Mouse (Mus musculus) forebrain, embryonic 15.5 days (tissue): ENCODE measurements around the gene Gja4. TPM values are rescaled to one million over a fixed set of nuclear protein-coding genes. Genes with fewer than 3 reads are reported as not detected.

Source experiments
- ATAC-seq: fragments of 200-750 bp; cut with Nextera tagmentation; replicated peaks from 2 replicates; pipeline ENCODE4 v1.8.0; 2017; ENCODE audit warnings: mild to moderate bottlenecking, moderate TSS enrichment, moderate library complexity
- H3K27ac ChIP-seq: fragments of 300-500 bp; sonication (generic); replicated peaks from 2 replicates; pipeline ENCODE4 v1.5.1; 2015; ENCODE audit warnings: mild to moderate bottlenecking, inconsistent platforms
- H3K27me3 ChIP-seq: fragments of 300-500 bp; sonication (generic); 2 replicates; pipeline ENCODE4 v1.6.1; 2015; ENCODE audit warnings: inconsistent platforms
- H3K36me3 ChIP-seq: fragments of 300-500 bp; sonication (generic); 2 replicates; pipeline ENCODE4 v1.6.1; 2015; ENCODE audit warnings: mild to moderate bottlenecking, inconsistent platforms
- H3K4me1 ChIP-seq: fragments of 300-500 bp; sonication (generic); 2 replicates; pipeline ENCODE4 v1.6.1; 2015; ENCODE audit warnings: inconsistent platforms
- H3K4me2 ChIP-seq: fragments of 300-500 bp; sonication (generic); replicated peaks from 2 replicates; pipeline ENCODE4 v1.6.1; 2015; ENCODE audit warnings: mild to moderate bottlenecking, inconsistent platforms
- H3K4me3 ChIP-seq: fragments of 300-500 bp; sonication (generic); 2 replicates; pipeline ENCODE4 v1.5.1; 2015; ENCODE audit warnings: mild to moderate bottlenecking, inconsistent platforms
- H3K9ac ChIP-seq: fragments of 300-500 bp; sonication (generic); replicated peaks from 2 replicates; pipeline ENCODE4 v1.6.1; 2015; ENCODE audit warnings: mild to moderate bottlenecking, inconsistent platforms
- H3K9me3 ChIP-seq: fragments of 300-500 bp; sonication (generic); 2 replicates; pipeline ENCODE4 v1.6.1; 2016; ENCODE audit warnings: inconsistent platforms
- WGBS: fragments of 180-500 bp; shearing (Covaris S2); methylation state at CpG from one replicate; pipeline ENCODE4 v1.1.7; 2015; ENCODE audit warnings: mixed read lengths; 5-methylcytosine and 5-hydroxymethylcytosine counted together
- polyA plus RNA-seq: library from polyadenylated mRNA; unstranded; fragments of >200 nt; fragmentation: Nextera tagmentation; extraction: Ambion mirVana; gene quantifications from 2 replicates; pipeline ENCODE4 v1.2.1, GENCODE M21; 2015

Gja4 gene
- polyA plus RNA-seq, 1 experiment from 2014 or later: 13.3 TPM

DNA sequence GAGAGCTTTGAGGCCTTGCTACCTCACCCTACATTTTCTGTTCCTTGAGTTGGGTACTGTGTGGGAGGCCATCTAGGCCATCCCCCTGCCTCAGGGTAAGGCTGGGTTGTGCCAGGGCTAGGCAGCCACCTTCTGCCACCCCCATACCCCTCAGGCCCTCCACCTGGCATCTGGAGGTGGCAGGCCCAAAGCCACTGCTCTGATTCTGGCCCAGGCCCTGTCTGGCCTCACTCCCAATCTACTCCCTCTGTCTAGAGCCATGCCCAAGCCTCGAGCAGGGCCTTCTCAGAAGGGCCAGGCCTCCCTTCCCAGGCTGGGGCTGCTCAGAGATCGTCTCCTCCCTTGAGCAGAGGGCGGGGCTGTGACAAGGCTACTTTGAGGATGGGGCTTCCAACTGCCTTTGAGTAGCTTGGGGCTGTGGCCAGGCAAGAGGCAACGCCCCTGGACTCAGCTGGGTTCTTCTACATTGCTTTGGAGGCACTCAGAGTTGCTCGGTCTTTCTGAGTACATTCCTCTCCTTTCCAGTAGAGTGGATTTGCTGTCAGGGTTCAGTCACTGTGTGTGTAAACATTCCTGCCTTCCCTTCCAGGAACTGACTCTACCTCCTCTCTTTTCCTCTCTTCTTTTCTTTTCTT is 21.1 kb upstream of the Gja4 start:
- H3K27me3 ChIP-seq: peaks cover 23% of the 10 kb centered on the region
- H3K4me3 ChIP-seq: no peak overlapping the region
- no peaks in the 10 kb centered on the region for H3K9me3 ChIP-seq
- ATAC-seq: no peak
- no peak overlapping the region for H3K9ac ChIP-seq
- 53% methylated on average over 5 of the region's 5 CpGs for WGBS
- no peak overlapping the region for H3K27ac ChIP-seq
- peaks cover 12% of the 10 kb centered on the region for H3K4me1 ChIP-seq
- no peaks in the 10 kb centered on the region for H3K36me3 ChIP-seq
- H3K4me2 ChIP-seq: no peak overlapping the region

DNA sequence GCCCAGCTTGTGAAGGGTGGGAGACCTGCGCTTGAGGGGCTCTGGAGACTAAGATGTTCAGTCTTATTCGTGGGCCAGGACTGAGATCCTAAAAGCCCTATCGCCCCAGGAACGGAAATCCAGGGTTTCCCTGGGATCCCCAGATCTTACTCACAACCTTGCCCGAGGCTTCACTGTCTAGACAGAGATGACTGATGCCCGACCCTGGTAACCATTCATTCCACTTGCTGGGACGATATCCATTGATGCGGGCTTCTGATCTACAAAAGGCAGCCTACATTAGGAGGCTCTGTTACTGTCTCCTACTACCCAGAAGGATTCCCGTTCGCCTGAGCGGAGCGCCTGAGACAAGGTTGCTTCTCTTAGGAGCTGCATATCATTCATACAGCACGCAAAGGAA is 17.3 kb upstream of the Gja4 start:
- ATAC-seq: no peak
- Histone ChIP-seq H3K4me2 (no peak overlapping the region), H3K9me3 (no peaks in the 10 kb centered on the region), H3K27ac (no peak overlapping the region), H3K9ac (no peak overlapping the region), H3K27me3 (peaks cover 34% of the 10 kb centered on the region), H3K36me3 (no peaks in the 10 kb centered on the region), H3K4me3 (no peak overlapping the region), H3K4me1 (peaks cover 18% of the 10 kb centered on the region)
- 21% methylated on average over 13 of the region's 13 CpGs for WGBS

DNA sequence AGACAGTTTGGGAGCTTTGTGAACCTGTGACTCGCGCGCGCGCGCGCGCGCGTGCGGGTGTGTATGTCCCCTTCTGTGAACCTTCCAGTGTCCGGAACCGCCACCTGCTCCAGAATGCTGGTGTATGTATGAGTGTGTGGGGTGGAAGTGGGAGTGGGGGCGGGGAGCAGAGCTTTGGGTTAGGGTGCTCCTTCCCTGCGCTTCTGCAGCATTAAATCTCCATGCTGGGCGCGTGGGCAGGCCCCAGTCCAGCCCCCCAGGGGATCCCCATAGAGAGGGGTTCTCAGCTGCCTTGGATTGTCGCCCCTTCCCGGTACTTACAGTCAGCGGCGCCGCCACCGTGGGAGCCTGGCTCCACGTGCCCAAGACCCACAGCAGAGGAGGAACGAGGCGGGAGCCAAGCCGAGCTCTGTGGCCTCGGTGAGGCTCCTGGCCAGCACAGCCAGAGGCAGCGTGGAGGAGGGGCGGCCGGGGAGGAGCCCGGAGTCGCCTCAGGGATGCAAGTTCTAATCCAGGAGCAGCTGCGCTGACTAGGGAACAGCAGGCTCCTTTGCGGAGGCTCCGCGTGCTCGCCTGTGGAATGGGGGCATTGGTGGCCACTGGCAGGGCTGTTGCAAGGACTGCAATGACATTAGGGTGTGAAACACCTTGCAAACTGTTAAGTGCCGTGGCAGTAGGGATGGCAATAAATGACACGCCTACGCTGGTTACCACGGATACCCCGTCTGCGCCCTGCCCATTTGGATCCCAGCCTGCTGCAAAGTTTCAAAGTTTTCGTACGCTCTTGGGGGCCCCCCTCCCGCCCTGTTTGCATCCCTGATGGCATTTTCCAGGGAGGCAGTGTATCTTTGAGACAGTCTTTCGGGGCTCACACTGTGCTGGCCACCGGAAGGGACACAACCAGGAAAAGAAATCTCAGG is 16.6 kb upstream of the Gja4 start, which contains the start of gene Gjb3:
TSS of gene Gjb3 (minus strand) at position 664 of the 920 bp plus-strand sequence.
- peak; percentile 35; the same call in 1 of the 2 replicates for ATAC-seq
- Histone ChIP-seq H3K9me3 (no peaks in the 10 kb centered on the region), H3K9ac (no peak within 1 kb of the TSS; the same call in 1 of the 2 replicates), H3K4me2 (peak within 1 kb of the TSS; percentile 44), H3K27ac (no peak within 1 kb of the TSS), H3K4me3 (peak within 1 kb of the TSS; percentile 22), H3K4me1 (peaks cover 18% of the 10 kb centered on the region), H3K36me3 (no peaks in the 10 kb centered on the region), H3K27me3 (peaks cover 41% of the 10 kb centered on the region)
- WGBS: 1% methylated on average over 49 of the region's 49 CpGs

DNA sequence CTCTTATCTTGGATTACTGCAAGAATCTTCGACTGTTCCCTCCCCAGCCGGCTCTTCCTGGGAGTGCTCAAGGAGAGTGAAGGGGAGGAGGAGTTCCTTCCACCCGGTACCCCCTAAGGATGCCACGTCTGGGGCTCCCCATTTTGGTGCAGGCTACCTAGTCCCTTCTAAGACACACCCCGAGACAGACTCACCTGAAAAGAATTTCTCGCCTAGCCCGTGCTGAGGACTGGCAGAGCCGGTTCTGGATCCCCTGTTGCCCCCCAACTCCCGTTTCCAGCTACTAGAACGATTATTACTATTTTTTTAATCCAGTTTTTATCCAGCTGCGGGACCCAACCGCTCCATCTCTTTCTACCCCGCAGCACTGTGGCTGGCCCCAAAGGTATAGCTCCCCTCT is 15.9 kb upstream of the Gja4 start:
- no peaks in the 10 kb centered on the region for H3K36me3 ChIP-seq
- WGBS: 3% methylated on average over 13 of the region's 13 CpGs
- H3K4me3 ChIP-seq: peak overlapping the region; percentile 22
- H3K9ac ChIP-seq: no peak overlapping the region
- peaks cover 44% of the 10 kb centered on the region for H3K27me3 ChIP-seq
- H3K4me1 ChIP-seq: peaks cover 18% of the 10 kb centered on the region
- H3K27ac ChIP-seq: no peak overlapping the region
- no peaks in the 10 kb centered on the region for H3K9me3 ChIP-seq
- peak overlapping the region; percentile 44 for H3K4me2 ChIP-seq
- ATAC-seq: no peak

DNA sequence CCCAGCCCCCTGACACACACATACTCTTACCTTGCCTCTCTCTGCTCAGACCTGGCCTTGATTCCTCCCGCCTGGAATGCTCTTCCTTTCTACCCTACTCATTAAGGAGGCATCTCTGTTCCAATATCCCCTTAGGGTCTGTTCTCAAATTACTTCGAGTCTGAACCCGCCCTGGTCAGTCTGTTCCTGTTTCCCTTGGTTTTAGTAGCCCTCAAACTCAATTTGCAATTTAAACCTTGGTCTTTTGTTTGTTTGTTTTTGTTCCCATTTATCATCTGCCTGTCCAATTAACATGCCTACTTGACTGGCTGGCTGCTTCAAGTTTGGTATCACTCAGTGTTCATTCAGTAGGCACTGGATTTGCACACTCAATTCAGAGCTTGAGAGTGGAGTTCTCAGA is 15.2 kb upstream of the Gja4 start:
- no peak overlapping the region for H3K27ac ChIP-seq
- H3K9me3 ChIP-seq: no peaks in the 10 kb centered on the region
- peaks cover 44% of the 10 kb centered on the region for H3K27me3 ChIP-seq
- no peak overlapping the region for H3K9ac ChIP-seq
- no peak for ATAC-seq
- no peak overlapping the region for H3K4me3 ChIP-seq
- peaks cover 18% of the 10 kb centered on the region for H3K4me1 ChIP-seq
- H3K36me3 ChIP-seq: no peaks in the 10 kb centered on the region
- 7% methylated on average over 3 of the region's 3 CpGs for WGBS
- H3K4me2 ChIP-seq: no peak overlapping the region

DNA sequence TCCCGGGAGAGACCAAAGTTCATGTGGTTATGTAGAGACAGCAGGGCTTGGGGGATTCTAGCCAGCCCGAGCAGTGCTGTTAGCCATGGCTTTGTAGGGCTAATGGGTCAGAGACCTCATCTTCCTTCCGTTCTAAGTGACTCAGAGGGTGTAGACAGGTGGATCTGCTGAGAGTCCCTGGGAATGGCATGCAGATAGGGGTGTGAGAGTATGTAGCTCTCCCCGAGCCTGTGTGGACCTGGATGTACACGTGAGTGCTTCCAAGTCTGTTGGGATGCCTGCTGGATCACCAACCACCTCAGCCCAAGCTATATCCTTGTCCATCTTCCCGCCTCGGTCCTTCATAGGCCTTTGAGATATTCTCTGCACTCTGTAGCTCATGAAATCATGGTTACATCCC is 14.5 kb upstream of the Gja4 start:
- ATAC-seq: no peak
- Histone ChIP-seq H3K4me2 (no peak overlapping the region), H3K4me1 (peaks cover 18% of the 10 kb centered on the region), H3K27me3 (peaks cover 44% of the 10 kb centered on the region), H3K9me3 (no peaks in the 10 kb centered on the region), H3K36me3 (no peaks in the 10 kb centered on the region), H3K4me3 (no peak overlapping the region), H3K27ac (no peak overlapping the region), H3K9ac (no peak overlapping the region)
- WGBS: 78% methylated on average over 7 of the region's 7 CpGs

DNA sequence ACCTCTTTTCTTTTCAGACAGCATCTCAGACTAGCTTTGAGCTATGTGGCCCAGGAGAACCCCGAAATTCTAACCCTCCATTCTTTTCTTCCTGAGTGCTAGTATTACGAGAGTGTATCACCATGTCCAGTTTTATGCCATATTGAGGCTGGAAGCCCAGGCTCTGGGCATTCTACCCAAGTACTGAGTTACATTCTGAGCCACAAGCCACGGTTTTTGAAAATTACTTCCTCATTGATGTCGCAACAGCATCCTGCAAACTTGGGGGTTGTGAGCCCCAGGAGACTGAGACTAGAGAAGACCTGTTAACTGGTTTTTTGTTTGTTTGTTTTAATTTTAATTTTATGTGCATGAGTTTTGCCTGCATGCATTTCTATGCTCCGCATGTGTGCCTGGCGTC is 13.9 kb upstream of the Gja4 start:
- Histone ChIP-seq H3K4me2 (no peak overlapping the region), H3K27me3 (peaks cover 44% of the 10 kb centered on the region), H3K9me3 (no peaks in the 10 kb centered on the region), H3K4me3 (no peak overlapping the region), H3K4me1 (peaks cover 18% of the 10 kb centered on the region), H3K27ac (no peak overlapping the region), H3K36me3 (no peaks in the 10 kb centered on the region), H3K9ac (no peak overlapping the region)
- 79% methylated on average over 6 of the region's 6 CpGs for WGBS
- no peak for ATAC-seq

DNA sequence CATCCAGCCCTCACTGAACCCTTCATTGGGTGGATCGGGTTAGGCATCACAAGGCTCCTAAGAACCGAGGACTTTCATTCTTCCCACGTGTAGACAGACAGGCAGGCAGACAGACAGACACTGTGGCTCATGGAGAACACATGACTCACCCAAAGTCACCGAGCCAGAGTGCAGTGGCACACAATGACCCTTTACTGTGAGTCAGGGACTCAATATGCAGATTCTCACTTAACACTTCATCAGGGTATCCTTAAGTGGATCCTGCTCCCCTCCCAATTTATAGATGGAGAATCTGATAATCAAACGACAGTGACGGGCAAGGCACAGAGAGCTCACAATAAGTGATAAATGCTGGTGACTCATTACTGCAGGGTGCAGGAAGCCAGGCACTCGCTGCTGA is 13.4 kb upstream of the Gja4 start:
- H3K27me3 ChIP-seq: peaks cover 42% of the 10 kb centered on the region
- no peaks in the 10 kb centered on the region for H3K36me3 ChIP-seq
- no peak overlapping the region for H3K27ac ChIP-seq
- no peak overlapping the region for H3K4me3 ChIP-seq
- H3K9ac ChIP-seq: no peak overlapping the region
- peaks cover 18% of the 10 kb centered on the region for H3K4me1 ChIP-seq
- no peak for ATAC-seq
- 76% methylated on average over 7 of the region's 7 CpGs for WGBS
- no peak overlapping the region for H3K4me2 ChIP-seq
- H3K9me3 ChIP-seq: no peaks in the 10 kb centered on the region

DNA sequence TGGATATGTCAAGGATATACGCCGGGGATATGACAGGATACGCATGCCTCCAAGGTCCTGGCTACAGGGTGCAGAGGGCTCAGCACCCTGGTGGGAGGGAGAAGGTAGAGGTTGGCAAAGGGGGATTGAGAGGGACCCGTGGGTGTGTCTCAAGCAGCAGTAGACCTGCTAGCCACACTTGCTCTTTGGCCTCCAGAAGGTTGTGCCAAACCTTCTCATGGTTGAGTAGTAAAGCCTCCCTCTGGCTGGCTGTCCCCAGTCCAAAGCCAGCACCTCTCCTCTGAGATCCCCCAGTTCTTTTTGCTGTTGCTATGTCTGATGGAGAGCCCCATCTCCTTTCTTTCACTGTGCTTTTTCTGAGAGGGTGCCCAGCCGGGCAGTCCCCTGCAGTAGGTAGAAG is 11.4 kb upstream of the Gja4 start:
- ATAC-seq: no peak
- Histone ChIP-seq H3K4me1 (peaks cover 9% of the 10 kb centered on the region), H3K9ac (no peak overlapping the region), H3K27me3 (peaks cover 24% of the 10 kb centered on the region), H3K36me3 (no peaks in the 10 kb centered on the region), H3K4me2 (no peak overlapping the region), H3K9me3 (no peaks in the 10 kb centered on the region), H3K27ac (no peak overlapping the region), H3K4me3 (no peak overlapping the region)
- WGBS: 90% methylated on average over 5 of the region's 5 CpGs

DNA sequence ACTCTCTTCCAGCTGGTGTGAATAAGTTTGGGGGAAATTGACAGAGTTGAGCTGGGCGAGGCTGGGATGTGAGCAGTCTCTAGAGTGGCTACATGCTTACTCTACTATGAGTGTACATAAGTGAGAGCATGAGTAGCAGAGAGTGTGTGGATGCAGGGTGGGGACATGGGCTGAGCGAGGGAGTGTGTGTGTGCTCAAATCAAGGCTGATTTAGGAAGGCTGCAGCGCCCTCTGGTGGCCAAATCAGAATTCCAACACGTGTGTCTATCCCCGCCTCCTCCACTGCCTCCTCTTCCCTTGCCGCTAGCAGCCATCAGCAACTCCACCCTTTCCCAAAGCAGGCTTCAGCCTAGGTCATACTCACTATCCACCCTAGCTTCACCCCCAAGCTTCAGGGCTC is 10.9 kb upstream of the Gja4 start:
- Histone ChIP-seq H3K9ac (no peak overlapping the region), H3K27me3 (peaks cover 19% of the 10 kb centered on the region), H3K27ac (no peak overlapping the region), H3K4me1 (peaks cover 3% of the 10 kb centered on the region), H3K4me2 (no peak overlapping the region), H3K9me3 (no peaks in the 10 kb centered on the region), H3K4me3 (no peak overlapping the region), H3K36me3 (no peaks in the 10 kb centered on the region)
- peak; percentile 73 for ATAC-seq
- 4% methylated on average over 6 of the region's 6 CpGs for WGBS

DNA sequence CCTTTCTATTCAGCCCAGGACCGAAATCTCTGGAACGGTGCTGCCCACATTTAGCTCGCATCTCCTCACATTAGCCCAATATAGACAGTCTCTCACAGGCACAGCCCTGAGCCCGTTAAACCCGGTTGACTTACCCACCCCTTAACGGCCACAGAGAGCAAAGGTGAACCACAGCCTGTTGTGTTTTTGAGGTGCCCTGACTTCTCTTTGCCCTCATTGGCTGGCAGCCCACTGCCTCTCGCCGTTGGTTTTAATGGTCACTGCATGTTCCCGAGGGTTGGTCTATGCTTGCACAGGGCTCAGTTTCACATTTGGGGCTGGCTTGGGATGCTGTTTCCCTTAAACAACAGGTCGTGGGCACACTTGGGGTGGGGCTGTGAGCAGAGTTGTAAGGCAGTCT is 10.5 kb upstream of the Gja4 start:
- Histone ChIP-seq H3K27me3 (peaks cover 16% of the 10 kb centered on the region), H3K9me3 (no peaks in the 10 kb centered on the region), H3K4me3 (no peak overlapping the region), H3K9ac (no peak overlapping the region), H3K27ac (no peak overlapping the region), H3K36me3 (no peaks in the 10 kb centered on the region), H3K4me2 (no peak overlapping the region), H3K4me1 (no peaks in the 10 kb centered on the region)
- 75% methylated on average over 10 of the region's 10 CpGs for WGBS
- no peak for ATAC-seq

DNA sequence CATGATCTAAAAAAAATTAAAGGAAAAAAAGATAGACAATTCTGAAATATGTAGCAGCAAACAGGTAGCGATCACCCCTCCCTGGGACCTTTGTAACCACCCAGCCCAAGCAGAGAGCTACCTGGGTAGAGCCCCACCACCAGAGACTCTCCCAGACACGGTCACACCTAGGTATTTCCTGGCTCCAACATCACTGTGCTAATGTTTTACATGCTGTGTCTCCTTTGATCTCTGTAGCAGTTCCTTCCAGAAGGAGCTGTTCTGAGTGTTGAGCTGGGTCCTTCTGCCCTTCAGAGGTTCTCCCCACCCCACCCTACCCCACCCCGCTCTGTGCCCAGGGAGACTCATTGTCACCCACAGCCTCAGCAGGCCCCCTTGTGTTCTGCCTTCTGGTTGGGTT is 9.8 kb upstream of the Gja4 start:
- Histone ChIP-seq H3K36me3 (no peaks in the 10 kb centered on the region), H3K27me3 (peaks cover 15% of the 10 kb centered on the region), H3K4me1 (no peaks in the 10 kb centered on the region), H3K27ac (no peak overlapping the region), H3K9ac (no peak overlapping the region), H3K4me3 (no peak overlapping the region), H3K4me2 (no peak overlapping the region), H3K9me3 (no peaks in the 10 kb centered on the region)
- no peak for ATAC-seq
- WGBS: 93% methylated on average over 3 of the region's 3 CpGs
